Mouse (Mus musculus) lung, postnatal 4 days (tissue): ENCODE data around the gene Fabp6.

Source experiments
- DNase-seq, 2 experiments: peaks; one replicate each; pipeline ENCODE4 v3.0.0; 2021

Gene Fabp6

DNA sequence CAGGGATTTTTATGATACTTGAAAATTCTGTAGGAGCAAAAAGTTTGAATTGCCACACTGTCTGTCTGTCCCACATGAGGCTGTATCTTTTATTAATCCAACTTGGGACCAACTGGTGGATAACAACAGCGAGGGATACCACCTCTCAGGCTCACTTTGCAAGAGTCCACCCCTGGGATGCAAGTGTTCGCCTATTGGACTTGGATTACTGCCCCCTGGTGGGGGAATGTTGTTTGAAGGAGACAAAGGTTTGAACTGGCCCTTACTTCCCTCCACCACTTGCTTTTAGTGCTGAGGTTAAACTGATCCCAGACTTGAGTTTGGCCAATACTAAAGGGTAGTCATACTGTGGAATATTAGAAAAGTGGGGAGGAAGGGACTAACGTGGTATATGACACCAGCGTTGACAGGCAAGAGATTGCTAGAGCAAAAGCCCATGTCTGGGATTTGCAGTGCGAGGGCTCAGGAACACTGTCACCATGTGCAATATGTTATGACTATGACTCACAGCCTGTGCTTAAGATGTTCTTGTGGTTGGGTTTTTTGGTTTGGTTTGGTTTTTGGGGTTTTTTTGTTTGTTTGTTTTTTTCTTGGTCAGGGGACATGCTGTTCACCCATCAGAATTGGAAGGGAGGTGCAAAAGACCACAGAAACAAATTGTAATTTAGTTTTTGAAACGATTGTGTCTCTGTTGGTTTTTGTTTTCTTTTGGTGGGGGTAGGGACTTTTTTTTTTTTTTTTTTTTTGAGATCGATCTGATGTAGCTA is 14.8 kb downstream of the Fabp6 start, which contains the start of gene 4933415A04Rik:
Gene 4933415A04Rik (plus strand): TSS at position 717 of the 767 bp plus-strand sequence.
- DNase-seq, result peak; percentile 41 to 85

DNA sequence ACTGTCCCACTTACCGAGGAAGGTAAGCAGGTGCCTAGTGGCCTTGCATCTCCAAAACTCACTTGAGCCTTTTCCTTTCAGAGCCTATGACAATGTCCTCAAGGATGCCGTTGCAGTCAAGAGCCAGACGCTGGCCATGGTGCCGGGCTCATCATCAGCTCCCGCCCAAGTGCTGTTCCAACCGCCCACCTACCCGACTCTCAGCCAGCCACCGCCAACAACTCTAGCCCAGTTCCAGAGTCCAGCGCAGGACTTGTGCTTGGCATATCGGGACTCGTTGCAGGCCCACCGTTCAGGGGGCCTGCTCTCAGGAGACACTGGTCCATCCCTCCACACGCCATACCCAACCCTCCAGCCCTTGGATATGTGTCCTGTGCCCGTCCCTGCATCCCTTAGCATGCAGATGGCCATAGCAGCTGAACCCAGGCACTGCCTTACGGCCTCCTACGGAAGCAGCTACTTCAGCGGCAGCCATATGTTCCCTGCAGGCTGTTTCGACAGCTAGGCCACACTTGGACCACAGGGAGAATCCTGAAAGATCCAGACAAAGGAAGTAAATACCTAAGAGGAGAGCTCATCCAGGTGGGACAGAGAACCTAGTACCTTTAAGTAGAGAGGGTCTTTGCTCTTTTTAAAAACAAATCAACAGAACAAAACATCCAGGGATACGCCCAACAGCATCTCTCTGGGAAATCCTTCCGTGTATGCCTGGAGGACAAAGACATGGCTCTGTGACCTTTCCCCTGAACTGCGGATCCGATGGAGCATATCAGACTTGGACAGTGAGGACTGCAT is 15.9 kb downstream of the Fabp6 start:
- DNase-seq, result no peak

DNA sequence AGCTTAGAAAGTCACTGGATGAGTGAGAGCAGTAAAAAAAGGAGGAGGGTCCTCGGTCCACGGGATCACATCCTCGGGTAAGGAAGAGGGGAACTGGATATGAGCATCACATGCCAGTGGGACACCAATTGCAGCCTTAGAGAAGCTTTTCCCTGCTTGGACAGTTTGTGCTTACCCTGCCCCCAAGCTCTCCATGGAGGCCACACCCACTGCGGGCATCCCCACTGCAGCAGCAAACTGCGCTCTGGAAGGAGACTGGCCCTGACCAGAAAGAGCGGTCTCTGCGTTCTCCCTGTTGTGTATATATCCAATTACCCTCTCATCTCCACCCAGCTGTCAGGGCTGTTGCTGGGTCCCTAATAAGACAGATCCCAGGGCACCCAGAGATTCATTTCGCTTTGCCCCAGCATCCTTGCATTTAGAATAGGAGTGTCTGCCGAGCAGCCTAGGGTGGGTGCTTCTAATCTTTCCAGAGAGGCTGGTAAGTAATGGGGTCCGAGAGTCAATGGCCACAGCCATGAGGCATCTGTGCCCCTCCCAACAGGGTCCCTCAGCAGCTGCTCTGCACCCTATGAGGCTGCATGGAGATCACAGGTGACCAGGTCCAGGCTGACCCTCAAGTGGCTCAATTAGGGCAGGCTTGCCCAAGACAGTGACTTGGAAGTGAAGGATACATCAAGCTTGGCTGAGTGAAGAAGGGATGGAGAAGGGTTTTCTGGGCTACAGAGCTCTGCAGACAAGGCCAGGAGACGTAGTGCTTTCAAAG is 23.4 kb downstream of the Fabp6 start:
- no peak for DNase-seq

DNA sequence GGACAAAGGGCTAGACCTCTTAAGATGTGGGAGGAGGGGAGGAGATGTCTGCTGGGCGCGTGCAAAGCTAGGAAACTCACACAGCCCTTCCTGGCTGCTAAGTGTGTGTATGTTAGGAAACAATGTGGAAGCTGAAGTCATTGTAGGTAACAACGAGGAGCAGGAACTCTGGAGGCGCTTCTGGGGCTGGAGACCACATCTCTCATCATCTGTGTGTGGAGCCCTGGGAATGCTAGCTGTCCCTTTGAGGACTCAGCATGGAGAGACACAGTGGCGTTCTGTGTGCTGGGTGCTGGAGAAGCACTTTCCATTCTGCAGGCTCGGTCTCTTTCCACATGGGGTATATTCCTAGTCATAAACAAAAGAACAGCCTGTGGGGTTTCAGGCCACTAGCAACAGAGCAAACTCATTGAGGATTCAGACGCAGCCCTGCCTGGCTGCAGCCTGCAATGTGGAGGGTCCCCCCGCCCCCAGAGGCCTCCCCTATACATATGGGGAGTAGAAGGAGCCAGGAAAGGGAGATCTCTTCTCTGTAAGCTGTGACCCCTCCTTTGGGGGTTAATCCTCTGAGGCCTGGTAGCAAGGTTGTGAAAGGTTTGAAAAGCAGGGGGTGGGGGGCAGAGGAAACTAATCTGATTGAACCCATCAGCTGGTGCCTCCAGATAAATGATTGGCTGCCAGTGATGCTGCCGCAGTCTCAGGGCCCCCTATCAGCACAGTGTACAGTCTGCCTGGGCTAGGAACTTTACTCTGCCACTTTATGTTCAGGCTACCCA is 25.8 kb downstream of the Fabp6 start:
- DNase-seq, result peak; percentile 62 to 77

DNA sequence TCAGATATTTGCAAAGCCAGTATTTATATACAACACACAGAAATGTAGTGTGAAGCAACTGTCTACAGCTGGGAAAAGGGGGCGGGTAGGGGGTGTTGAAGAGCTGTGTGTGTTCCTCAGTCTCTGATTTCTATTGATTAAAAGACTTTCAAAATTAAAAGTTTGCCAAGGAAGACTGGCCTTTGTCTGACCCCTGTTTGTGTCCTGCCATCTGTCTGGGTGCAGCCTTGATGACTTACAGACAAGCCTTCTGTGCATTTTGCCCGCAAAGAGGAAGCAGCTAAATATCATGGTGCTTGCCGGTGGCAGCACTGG is 26.3 kb downstream of the Fabp6 start:
- DNase-seq, result no peak

DNA sequence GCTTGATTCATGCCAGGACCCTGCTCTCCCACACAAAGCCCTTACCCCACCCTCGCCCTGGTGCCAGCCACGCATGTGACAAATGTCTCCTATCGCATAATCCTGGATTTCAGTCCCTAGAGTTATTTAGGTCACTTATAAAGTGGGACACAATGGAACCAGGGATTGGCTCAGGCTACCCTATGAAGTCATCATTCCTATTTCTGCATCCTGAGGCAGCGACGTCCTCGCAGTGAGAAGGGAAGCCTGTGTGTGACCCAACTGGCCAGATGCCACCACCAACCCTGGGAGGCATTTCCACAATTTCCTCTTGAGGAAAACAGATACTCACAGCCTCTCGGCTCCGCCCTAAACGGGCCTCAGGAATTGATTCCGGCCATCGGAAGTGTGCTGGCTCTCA is 31.7 kb downstream of the Fabp6 start:
- DNase-seq, result peak; percentile 88 to 94

DNA sequence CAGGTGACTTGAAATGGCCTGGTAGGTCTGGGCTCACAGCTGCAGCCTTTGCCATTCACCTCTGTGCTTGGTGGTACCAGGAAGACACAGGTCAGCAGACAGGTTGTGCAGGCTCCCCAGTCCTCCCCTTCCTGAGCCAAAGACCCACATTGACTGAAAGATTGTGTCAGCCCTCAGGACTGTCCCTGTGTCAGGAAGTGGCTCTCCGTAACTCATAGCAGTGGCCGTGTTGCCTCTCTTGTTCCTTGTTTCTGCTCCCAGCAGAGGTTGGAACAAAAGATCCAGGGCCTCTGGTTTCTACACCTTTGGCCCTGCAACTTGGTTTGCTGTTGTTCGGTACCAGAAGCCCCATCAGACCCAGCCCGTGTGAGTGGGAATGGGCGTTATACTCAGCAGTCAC is 32.2 kb downstream of the Fabp6 start:
- DNase-seq, result no peak

DNA sequence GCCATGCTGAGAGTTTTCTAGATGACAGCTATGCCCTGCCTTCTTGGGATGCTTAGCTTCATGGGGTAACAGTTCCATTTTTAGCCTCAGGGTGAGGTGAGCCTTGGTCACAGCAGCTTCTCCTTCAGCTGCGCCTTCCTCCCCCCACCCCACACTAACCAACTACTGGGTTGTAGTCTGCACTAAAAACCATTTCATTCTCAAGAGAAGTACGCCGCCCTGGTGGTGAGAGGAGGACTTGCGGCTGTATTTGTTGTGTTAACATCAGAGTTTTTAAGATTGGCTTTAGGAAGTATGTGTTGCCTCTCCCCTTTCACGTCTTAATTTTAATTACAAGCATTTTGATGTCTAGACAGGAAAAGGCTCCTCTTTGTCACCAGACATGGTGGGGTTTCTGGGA is 33.1 kb downstream of the Fabp6 start:
- DNase-seq, result peak in 1 of 2 experiments; percentile 64

DNA sequence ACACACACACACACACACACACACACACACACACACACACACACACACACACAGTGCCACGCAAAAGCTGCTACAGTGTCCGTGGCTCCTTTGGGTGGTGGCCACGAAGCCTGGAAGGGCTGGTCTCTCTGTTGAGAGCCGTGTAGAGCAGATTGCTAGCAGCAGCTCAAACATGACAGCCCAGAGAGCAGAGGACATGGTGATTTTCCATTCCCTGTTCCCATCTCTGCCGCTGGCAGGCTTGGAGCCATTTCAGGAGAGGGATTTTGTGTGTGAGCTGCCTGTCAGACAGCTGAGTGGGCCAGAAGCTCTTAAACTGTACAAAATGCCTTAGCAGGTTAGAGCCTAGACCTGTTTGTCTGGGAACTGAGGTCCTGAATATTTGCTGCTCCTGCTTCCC is 34.6 kb downstream of the Fabp6 start:
- no peak for DNase-seq

DNA sequence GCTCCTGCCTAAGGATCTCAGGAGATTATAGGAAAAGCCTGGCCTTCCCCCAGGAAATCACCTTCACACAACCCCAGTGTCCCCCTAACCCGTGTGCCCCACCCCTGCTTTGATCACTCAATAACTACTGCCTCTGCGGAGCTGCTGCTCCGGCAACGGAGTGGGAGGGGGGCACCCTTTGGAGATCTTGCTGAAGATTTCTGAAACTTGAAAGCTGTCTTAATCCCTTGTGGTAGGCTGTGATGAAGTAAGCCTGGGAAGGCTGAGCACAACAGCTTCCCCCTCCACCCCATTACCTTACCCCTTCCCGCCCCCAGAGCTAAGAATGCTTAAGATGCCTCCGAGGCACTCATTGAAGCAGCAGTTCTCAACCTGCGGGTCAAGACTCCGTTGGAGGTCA is 35.5 kb downstream of the Fabp6 start:
- no peak for DNase-seq

DNA sequence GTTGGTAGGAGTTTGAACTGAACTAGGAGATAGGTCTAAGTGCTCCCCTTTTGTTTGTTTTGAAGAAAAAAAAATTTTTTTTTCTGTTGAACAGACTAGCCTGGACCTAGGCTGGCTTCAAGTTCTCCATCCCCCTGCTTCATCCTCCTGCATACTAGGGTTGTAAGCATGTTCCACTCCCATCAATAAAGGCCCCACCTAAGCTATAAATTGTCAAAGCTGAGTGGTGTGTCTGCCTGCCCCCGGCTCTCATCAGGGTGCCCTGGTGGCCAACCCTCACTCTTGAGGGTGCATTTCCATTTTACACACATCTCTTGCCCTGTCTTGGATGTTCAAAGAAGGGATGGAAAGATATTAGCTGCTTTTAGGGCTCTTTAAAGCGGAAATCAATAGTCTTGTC is 35.9 kb downstream of the Fabp6 start:
- no peak for DNase-seq

DNA sequence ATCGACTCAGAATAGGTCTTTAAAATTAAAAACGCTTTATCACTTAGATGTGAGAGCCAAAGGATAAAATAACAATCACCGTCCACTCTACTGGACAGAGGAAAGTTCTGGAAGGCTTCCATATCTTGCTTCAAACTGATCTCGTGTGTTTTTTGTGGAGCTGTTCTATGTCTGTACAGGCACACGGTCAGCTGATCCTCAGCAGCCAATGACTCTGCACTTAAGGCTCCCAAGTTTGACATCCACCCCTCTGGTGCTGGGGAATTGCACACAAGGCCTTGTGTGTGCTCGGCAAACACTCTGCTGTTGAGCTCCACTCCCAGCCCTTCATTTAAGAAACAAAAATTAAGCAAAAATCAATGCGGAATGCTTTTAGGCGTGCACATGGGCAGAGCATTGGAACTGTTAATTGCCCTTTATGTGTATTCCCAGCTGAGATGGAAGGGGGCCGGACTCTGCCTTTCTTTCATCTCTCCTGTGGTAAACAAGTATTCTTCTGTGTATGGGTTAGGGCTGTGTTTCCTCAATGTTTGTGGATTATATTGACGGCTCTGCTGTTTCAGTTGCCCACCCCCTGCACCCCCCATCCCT is 37.6 kb downstream of the Fabp6 start:
- no peak for DNase-seq

DNA sequence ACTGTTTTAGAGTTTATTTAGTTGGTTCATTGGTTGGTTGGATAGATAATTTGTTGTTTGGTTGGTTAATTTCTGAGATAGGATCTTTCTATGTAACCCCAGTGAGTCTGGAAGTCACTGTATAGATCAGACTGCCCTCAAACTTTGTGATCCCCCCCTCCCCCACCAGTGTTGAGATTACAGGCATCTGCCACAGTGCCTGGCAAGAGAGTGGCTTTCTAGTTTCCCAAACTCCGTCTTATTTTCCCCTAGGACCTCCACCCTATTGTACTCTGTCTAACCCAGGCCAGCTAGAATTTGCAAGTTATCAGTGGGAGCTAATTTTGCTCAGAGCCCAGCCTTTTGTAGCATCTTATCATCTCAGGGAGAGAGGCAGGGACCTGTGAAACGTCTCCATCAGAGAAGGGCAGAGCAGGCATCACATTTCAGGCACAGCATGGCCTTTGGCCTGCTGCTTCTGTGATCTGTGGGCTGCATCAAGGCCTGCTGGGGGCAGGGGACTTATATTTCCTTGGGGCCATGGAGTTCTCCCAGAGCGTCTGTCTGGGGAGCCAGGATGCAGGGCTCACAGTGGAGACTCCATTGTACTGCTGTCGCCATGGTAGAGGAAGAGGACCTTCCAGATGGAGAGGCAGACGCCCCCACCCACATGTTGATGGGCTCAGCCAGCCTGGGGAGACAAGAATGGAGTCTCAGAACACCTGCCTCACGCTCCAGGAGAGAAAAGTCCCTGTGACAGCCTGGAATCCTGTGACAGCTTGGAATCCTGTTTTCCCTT is 41.6 kb downstream of the Fabp6 start:
- no peak for DNase-seq

DNA sequence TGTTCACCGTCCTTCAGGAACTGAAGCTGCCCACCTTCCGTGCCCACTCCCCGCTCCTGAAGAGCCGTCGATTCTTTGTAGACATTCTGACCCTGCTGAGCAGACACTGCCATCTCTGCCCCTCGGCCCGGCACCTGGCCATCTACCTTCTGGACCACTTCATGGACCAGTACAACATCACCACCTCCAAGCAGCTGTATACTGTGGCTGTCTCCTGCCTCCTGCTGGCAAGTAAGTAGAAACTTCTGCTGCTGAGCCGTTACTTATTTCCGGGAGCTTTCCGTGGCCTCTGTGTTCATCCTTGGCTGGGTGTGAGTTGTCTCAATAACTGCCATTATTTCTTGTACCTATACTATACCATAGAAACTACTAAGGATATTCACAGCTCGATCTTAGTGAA is 44.8 kb downstream of the Fabp6 start:
- no peak for DNase-seq

DNA sequence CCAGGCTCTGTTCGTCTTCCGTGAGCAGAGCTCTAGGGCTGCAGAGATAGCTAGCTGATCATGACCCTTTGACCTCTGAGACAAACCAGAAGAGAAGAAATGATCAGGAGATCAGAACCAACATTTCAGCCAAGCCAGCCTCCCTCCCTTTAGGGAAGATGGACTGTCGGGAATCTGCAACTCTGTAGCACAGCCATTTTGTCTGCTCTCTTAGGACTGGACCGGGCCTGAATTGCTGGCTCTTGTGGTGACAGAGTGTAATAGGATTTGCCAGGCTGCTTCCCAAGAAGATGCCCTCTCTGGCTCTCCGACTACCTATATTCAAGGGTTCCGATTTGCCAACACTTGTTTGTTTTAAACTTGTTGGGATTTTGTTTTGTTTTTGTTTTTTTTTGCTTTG is 48.7 kb downstream of the Fabp6 start:
- no peak for DNase-seq

DNA sequence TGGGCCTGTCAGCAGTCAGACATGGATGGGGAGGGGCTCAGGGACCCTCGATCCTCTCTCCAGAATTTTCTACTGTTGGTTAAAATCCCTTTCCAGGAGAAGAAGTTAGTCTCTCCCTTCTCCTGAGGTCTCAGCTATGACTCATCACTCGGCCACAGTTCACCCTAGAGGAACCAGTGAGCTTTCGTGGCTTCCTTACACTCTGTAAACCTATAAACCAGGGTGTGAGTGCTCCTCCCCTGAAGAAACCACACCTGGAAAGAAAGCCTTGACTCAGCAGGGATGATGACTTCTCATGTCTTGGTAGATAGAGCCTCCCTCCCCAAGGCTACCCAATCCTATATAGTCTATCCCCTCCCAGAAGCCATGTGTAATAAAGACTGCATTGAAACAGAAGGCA is 49.6 kb downstream of the Fabp6 start:
- DNase-seq, result no peak

DNA sequence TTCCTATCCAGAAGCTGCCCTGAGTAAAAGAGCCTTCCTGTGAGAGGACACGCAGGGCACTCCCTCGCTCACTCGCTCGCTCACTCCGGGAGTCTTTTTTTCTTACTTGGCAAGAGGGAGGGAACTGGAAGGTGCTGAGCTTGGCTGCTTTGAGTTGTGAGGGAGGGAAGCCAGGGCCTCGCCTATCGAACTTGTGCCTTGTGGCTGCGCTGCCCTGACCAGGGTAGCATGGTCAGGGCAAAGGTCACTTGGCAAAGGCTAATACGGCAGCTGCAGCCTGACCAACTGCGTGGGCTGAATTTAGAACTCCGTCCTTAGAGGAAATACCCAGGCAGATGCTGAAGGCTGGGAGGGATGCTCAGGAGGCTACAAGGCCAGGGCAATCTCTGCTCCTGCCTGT is 51.6 kb downstream of the Fabp6 start:
- DNase-seq, result peak; percentile 61 to 74

DNA sequence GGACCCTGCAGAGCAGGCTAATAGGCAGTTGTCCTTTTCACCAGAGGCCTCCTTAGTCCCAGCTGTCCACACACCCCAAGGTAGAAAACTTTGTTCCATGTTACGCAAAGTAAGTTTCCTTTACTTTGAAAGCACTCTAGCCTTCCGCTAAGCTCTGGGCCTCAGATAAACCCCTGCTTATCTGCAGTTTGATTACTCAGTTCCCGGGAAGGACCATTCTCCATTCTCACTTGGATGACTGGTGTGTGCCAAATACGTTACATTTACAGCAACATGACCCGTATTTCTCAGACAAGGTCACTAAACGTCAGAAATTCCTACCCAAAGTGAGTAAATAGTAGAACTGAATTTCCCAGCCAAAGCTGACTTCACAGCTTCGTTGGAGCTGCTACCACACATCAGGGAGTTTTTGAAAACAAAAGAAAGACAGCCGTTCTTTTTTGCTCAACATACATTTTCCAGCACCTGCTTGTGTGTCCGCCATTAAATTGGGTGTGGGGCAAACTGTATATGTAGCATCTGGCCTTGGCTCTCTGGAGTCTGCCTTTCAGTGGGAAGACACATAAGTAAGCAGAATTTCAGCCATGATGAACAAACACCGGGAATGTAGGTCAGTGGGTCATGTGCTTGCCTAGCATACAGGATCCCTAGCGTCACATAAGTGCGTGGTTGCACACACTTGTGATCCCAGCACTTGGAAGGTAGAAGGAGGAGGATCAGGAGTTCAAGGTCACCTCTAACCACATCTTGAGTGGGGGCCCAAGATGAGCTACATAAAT is 52.5 kb downstream of the Fabp6 start:
- DNase-seq, result peak in 1 of 2 experiments; percentile 24

DNA sequence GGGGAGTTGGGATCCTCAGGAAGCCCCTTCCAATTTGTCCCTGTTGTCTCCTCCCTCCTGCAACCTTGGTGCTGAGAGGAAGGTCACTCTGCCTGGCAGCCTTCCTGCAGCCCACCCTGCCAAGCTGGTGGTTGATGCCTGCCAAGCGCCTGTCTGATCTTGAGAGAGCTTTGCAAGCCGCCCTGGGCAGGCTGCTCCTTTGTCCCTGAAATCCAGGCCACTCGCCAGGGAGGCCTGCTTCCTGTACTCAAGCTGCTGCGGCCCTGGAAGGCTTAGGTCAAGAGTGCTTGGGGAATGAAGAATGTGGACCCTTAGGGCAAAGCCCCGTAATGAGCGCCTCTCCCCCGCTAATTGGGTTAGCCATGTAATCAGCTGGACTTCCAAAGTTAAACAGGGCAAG is 53.2 kb downstream of the Fabp6 start:
- DNase-seq, result peak; percentile 76 to 90

DNA sequence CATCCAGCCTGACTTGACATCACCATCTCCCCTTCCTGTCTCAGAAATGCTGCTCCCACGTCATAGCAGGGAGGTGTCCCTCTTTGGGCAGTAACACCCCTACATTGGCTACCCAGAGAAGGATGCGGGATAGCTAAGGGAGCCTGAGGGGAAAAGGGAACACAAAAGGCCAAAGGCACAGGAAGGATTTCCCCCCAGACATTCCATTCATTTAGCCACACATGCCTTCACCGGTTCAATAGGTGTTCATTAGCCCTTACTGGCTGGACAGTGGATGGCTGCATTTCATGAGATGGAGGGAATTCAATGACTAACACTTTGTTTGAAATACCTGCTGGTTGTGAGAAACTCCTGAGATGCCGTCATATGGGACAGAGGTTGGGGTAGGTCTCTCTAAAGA is 54.7 kb downstream of the Fabp6 start:
- no peak for DNase-seq
